Mouse (Mus musculus) adrenal gland, adult (tissue): ENCODE measurements around the gene Bmpr1a.
A peak's percentile ranks its signal among the peaks of the same experiment; 100 is the strongest.
"Not testable (repeated sequence)": the region's sequence is repeated elsewhere in the genome, so short reads cannot be mapped to it uniquely, and the experiment has no call there.

Experiments used
- DNase-seq, 2 experiments: peaks; one replicate each; pipeline ENCODE4 v3.0.0; 2022 to 2023; ENCODE audit warnings: low spot score in 1 of 2; ENCODE audit not compliant: inconsistent age in 2 of 2

Gene Bmpr1a

DNA sequence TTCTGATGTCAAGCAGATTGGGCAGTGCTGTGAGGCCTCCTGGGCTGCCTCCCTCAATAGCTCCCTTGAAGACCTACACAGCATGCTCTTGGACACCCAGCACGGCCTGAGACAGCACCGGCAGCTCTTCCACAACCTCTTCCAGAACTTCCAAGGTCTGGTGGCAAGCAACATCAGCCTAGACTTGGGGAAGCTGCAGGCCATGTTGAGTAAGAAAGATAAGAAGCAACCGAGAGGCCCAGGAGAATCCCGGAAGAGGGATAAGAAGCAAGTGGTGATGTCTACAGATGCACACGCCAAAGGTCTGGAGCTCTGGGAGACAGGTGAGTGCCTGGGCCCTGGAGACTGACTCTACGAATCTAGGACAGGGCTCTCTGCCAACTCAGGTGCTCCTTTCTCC lies 103.8 kb downstream of the Bmpr1a start:
- DNase-seq = no peak

DNA sequence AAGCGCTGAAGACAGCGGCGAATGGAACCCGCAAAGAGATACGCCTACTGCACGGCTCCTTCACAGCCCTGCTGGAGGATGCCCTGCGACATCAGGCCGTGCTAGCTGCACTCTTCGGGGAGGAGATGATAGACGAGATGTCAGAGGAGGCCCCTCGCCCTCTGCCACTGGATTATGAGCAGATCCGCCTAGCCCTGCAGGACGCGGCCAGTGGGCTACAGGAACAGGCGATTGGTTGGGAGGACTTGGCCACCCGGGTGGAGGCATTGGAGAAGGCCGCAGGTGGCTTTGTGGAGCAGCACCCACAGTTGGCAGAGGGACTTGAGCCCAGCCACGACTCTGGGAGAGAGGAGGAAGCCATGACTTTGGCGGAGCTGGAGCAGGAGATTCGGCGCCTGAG lies 104.2 kb downstream of the Bmpr1a start:
- no peak for DNase-seq

DNA sequence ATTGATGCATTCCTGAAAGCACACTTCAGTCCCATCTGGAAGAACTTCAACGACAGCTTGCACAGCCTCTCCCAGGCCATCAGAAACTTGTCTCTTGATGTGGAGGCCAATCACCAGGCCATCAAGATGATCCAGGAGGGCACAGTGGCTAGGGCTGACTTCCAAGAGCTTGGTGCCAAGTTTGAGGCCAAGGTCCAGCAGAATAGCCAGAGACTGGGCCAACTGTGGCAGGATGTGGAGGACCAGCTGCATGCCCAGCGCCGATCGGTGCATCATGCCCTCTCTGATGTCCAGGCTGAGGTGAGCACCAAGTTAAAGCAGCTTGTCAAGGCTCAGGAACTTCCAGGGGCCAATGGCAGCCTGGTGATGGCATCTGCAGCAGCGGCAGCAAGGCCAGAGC lies 105.3 kb downstream of the Bmpr1a start:
- DNase-seq = peak in 1 of 2 experiments; percentile 66

DNA sequence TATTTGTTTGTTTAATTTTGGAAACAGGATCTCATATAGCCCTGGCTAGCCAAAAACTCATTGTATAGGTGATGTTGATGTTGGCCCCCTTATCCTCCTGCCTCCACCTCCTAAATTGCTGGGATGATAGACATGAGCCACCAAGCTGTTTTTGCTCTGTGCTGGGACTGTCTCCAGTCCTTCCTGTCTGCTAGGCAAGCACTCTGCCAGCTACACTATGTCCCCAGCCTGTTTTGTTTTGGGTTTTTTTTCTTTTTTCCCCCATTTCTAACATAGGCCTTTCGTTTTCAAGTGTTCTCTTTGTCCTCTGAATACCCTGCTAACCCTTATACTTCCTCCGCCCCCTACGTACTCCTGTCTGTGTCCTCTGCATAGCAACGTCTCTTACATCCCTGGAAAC lies 109.8 kb downstream of the Bmpr1a start:
- DNase-seq = no peak

DNA sequence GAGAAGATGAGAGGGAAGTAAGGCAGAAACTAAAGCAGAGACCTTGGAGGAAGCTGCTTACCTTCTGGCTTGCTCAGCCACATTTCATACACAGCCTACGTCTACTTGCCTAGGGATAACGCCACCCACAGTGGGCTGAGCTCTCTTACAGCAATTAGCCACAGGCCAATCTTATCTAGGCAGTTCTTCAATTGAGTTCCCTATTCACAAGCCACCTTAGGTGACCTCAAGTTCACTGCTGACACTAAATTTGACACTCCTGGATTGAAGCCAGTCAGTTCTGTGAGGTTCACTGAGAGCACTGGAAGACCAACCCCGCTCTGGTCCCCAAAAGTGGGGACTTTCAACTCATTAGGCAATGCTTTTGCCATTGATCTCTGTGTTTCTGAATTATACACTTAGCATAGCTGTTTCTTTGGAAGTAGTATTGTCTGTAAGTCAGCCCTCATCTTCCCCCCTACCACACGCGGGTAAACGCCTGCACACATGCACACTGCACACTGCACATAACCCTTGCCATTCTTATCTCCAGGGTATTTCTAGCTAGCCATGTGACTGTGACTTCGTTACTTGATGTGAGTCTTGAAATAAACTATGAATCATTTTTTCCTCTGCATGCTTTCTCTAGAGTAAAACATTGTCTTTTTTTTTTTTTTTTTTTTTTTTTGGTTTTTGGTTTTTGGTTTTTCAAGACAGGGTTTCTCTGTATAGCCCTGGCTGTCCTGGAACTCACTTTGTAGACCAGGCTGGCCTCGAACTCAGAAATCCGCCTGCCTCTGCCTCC lies 120.0 kb downstream of the Bmpr1a start:
- DNase-seq = no peak

DNA sequence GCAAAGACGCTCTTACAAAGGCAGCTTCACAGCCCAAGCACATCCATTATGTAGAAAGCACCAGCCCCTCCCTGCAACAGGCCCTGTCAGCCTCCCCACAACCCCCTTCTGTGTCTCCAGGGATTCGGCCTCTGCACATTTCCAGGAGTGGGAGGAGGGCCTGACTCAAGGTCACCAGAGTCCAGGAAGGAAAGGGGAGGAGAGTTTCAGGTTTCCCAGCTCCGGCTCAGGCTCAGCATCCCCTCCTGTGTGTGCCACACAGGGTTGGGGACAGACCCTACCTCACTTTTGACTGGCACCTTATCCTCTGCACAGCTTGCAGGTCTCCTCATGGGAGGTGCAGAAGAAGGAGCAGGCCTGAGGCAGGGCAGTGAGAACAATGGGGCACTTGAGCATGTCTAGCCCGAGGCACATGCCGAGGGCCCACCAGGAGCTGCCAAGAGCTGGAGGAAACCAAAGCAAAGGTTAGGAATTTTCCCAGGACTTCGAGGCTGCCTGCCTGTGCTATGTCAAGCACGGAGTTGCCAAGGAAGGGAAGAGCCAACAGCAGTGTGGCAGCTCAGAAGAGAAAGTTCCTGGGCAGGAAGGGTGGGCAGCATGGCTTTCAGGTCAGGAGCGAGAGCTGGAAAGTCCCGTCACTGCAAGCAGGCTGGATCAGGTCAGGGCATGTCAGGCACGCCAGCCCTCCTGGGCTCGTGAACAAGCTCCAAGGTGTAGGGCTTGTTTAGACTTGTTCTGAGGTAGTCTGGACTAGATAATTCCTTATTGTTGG lies 124.4 kb downstream of the Bmpr1a start:
- DNase-seq = peak; percentile 66 to 84

DNA sequence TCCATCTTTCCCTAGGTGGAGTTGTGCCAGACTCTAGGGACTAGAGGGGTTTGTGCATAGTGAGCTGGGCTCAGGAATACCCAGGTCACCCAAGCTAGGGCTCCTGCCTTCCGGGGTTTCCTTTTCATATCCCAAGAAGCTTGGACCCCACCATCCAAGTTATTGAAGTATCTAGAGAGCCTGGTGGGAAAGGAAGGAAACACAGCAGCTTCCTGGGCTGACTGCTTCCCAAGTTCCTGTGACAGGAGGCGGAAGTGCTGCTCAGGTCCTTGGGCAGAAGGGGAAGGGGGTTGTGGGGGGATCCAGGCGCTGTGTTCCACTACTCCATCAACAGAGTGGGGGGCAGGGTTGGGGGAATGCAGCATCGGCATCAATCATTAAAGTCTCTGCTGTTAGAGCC lies 126.0 kb downstream of the Bmpr1a start:
- no peak for DNase-seq

DNA sequence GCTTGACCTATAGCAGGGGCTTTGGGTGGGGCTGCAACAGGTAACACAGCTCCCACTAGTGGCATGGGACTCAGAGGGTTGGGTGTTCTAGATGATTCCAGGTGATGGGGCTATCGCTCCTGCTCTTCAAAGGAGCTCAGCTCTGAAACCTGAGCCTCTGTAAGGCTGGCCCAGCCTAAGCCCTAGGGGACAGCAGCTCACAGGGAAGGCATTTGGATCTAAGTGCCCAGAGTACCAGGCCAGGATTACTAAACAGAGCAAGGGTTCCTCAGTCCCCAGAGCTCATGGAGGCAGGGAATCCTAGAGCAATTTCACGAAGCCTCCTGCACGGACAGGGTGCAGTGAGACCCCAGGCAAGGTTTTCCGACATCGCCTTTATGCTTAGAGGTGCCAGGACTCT lies 127.2 kb downstream of the Bmpr1a start:
- DNase-seq = no peak

DNA sequence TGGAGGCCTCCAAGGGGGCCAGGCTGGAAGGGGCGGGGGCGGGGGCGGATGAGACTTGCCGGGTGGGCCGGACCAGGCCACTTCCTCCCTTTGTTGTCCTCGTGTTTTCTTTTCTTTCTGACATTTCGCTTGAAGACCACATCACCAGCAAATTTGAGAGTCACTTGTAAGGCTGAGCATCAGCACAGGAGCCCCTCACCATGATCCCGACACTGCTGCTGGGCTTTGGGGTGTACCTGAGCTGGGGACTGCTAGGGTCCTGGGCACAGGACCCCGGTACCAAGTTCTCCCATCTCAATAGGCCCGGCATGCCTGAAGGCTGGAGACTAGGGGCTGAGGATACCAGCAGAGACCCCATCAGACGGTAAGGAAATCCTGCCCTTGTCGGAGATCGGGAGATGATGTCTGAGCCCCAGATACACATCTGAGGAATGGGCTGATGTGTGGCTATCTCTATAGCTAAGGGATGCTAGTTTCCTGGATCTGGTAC lies 127.7 kb downstream of the Bmpr1a start, which contains the start of gene Mmrn2:
Gene Mmrn2 (plus strand): TSS at position 51 of the 490 bp plus-strand sequence.
- no peak for DNase-seq

DNA sequence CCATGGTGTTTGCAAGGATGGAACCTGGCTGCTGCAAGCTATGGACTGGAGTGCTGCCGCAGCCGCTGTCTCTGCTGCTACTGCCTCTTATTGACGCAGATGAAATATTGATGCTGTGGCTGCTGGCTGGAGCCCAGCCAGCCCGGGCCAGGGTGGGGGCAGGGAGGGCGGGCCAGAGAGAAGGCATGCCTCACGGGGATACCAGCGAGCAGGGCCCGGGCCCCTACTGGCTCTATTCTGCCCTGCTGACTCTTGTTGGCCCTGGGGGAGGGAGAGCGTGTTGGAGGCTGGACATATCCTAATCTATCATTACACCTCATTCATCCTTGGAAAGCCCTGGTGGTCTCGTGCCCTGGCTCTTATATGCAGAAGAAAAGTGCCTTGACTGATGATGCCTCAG lies 128.6 kb downstream of the Bmpr1a start, which contains the start of gene Sncg:
Gene Sncg (minus strand): TSS at position 213 of the 400 bp plus-strand sequence.
- peak in 1 of 2 experiments; percentile 31 for DNase-seq

DNA sequence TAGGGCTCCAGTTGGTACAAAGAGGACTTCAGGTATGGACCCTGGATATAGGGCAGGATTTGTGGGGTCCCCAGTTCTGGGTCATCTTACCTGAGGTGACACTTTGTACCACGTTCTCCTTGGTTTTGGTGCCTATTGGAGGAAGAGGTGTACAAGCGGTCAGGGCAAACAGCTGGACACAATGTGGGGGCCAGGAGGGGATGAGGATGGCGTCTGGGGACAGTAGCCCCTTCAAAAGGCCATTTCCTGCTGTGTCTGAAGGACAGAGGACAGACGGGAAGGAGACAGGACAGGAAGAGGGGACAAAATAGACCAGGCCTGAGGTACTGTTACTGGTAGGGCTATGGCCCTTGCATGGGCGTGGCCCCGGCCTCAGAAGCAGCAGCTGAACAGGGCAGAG lies 129.6 kb downstream of the Bmpr1a start:
- DNase-seq = no peak

DNA sequence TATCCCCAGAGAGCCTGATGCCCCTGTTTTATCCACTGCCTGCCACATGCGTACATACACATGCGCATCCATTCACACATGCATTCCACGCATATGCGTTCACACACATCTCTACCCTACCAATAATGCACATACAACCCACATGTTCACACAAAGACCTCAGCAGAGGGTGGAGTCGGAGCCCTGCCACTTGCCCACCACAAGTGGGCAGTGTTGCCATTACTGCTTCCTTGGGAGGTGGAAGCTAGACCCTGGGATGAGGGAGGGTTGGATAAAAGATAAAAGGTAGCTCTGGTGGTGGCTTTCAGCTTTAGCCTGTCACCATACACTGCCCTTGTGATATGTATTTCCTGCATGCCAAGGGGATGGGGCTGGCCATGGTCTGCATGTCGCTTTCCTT lies 130.5 kb downstream of the Bmpr1a start:
- peak; percentile 48 to 85 for DNase-seq

DNA sequence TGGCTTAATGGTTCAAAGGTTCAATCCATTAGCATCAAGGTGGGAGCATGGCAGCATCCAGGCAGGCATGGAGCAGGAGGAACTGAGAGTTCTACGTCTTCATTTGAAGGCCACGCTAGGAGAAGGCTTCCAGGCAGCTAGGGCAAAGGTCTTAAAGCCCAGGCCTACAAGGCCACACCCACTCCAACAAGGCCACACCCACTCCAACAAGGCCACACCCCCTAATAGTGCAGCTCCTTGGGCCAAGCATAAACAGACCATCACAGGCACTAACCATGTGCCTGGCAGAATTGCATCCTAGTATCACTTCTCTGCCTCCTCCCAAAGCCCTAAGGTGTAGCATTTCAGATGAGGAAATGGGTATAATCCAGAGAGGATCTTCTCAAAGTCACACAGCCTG lies 131.4 kb downstream of the Bmpr1a start:
- DNase-seq = no peak

DNA sequence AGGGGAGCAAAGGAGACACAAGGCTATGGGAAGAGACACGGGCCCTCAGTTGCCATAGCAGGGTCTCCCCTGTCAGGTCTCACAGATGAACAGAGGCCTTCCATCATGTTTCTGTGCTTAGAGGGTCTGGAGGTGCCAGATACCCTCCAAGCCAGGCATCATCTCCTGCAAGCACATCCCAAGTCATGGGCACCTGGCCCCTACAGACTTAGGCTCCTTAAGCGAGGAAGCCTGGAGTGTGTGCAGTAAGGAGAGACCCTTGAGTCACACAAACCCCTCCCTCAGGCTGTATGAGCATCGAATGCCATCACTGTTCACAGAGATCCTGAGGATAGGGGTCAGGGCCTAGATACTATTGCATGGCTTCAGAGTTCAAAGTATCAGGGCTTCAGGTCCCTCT lies 132.2 kb downstream of the Bmpr1a start:
- DNase-seq = no peak

DNA sequence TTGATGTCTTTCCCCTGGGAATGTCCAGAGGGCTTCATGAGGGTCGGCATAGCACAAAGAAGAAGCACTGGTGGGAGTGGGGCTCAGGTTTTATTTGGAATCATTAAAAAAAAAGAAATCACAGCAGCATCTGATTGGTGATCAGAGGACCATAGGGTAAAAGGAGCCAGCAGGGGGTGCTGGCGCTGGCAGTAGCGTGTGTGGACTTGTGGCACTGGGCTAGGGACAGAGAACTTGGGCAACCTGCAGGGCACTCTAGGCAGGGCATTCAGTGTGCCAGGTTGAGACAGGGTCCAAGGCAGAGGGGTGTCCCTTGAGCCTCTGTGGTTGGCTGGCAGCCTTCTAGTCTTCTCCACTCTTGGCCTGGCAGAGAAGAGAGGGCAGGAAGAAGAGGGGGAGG lies 132.9 kb downstream of the Bmpr1a start:
- no peak for DNase-seq

DNA sequence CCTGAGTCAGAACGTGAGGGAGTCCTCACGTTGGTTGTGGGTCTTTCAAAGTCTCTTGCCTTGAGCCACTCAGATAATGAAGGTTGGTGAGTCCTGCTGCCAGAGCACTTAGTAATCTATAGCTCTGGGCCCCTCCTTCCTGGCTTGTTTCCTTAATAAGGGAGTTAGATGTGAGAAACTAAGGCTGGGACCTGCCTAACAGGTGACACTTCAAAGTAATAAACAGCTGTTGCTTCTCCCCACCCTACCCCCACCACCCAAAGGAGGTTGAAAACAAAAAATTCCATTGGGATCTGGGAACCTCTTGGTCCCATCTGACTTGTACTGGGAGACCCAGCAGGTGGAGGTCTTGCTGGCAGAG lies 138.0 kb downstream of the Bmpr1a start:
- no peak for DNase-seq

DNA sequence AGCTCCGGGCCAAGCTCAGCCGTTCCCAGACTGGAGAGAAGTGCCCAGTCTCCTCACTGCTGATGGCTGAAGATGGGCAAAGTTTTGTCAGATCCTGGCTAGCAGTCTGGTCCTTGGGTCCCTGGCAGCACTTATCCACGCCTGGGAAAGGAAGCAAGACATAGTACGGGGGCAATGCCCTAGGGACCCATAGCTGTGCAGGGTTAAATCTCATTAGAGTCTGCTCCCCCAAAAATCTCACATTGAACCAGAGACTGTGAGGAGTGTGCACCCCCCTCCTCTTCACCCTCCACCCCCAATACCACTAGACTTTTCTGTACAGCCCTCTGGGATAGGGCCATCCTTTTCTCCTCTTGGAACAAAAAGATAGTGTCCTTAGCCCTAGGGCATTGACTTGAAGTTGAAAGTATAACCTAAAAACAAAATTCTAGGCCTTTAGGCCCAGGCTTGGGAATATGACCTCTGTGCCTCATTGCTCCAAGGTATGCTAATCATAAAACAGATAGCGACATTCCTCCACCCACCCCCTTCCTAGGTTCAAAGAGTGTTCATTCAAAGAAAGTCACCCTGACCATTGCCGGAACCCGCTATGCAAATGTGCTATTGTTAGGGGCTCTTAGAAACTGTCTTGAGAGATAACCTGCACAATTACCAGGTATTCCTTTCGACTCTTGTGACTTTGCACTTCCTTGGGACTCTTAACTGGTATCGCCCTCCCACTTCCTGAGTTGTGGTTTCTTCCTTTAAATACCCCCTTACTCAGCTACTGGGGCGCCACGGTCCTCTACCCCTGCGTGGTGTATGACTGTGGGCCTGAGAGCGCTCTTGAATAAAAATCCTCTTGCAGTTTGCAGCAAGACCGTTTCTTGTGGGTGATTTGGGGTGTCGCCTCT lies 138.6 kb downstream of the Bmpr1a start:
- DNase-seq = not testable (repeated sequence)

DNA sequence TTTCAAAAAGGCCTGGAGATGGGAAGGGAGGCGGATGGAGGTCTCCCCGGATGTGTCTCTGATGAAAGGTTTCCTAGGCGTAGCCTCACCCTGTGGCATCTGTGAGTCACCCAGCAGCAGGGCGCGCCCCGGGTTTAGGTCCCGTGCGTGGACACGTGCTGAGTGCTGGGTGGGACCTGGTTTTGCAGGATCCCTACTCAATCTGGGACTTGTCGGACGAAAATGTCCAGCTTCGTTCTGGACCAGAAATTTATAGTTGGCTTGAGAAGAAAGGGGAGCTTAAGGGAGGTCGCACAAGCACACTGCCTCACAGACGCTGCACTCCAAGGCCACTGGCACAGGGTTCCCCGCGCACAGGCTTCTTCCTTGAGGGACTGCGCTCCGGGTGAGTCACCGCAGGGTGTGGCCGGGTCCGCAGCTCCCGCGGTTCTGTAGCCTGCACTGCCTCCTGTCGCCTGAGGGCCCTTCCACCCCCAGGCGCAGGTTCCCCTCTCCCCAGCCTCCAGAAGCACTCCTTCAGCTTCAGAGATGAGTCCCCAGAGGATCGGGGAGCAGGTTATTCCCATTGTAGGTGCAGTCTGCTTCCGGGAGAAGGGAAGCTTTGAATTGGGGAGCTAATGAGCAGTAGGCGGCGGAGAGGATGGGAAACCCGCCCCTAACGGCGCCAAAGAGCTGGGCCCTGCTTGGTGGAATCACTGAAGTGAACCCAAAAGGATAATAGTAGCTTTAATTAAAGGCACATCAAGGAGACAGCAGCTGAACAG lies 139.5 kb downstream of the Bmpr1a start:
- peak; percentile 91 to 97 for DNase-seq

DNA sequence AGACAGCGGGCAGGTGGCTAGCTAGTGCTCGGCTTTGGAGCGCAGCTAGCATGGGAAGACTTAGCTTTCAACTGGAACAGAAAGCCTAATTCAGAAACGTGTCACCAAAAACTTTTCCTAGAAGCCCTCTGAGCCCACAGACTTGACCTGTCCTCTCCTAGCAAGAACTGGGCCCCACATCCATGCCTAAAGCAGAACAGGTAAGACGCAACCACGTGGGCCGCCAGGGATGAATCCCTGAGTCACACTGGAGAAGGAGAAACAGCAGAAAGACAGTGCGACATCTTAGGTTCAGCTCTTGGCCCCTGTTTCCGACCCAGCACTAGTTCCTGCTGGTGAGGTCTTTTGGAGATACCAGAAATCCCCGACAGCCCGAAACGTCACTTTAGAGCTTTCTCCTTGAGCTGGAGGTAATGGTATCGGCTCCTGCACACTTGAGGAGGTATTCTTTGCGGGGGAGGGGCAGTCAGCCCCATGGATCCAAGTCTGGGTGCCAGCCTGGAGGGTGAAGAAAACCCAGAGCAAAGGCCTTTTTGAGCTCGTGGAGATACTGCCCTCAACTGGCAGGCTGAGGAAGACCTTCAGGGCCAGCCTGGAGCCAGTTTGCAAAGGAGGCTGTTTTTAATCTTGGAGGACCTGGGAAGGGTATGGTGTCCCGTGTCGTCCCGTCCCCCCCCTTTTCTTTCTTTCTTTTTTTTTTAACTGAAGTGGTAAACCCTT lies 140.3 kb downstream of the Bmpr1a start:
- DNase-seq = peak; percentile 87 to 94

DNA sequence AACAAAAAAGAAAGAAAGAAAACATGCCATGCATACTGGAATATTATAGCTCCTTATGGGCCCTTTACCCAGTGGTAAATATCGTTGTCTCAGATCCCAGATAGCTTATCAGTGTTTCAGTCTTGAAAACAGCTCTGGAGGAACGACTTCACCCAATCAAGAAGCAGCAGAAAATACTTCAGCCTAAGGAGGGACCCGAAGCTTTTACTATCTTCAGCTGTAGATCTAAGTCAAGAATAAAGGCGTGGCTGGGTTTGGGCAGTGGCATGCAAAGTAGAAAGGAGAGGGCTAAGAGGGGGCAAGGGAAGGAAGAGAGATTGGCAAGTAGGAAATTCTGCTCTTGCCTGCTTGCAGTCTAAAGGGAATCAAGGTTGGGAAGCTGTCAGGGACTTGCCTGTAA lies 141.0 kb downstream of the Bmpr1a start:
- no peak for DNase-seq
